Mouse (Mus musculus) bone marrow, adult 2 months (tissue): ENCODE measurements around the gene Cox8a.

Experiments
- CTCF ChIP-seq: fragments of 200-500 bp; IDR thresholded peaks from 2 replicates; pipeline ENCODE4 v1.5.1; 2011; ENCODE audit warnings: low read length, control low read depth; ENCODE audit not compliant: control insufficient read depth, insufficient read depth
- POLR2A ChIP-seq: fragments of 200-500 bp; IDR thresholded peaks from 2 replicates; pipeline ENCODE4 v1.6.1; 2011; ENCODE audit warnings: low read depth, mild to moderate bottlenecking, control low read depth, low read length, borderline replicate concordance; ENCODE audit not compliant: control insufficient read depth

DNA sequence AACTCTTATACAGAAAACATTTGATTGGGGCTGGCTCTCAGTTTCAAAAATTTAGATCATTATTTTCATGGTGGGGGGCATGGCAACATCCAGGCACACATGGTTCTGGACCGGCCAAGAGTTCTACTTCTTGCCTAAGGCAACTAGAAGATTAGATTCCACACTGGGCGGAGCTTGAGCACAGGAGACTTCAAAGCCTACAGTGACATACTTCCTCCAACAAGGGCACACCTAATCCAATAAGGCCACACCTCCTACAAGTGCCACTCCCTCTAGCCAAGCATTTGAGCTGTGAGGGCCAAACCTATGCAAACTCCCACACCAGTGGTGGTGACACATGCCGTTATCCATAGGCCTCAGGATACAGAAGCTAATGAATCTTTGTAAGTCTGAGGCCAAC is 28.6 kb upstream of the Cox8a start:
- TF ChIP-seq CTCF (no peak), POLR2A (no peak)
